Mouse (Mus musculus): ENCODE measurements around the gene H2-D1.
"Not testable (repeated sequence)": the region's sequence is repeated elsewhere in the genome, so short reads cannot be mapped to it uniquely, and the experiment has no call there.

Gene H2-D1

GRCm38 (mm10) chr17:35303756-35304350, 41.3 kb downstream of the H2-D1 start:
- DNase-seq (ENCODE audit: low read depth, low spot score): no peak

GRCm38 (mm10) chr17:35304478-35304877, 41.9 kb downstream of the H2-D1 start:
- DNase-seq (ENCODE audit: low read depth, low spot score): no peak

- not testable (repeated sequence) for DNase-seq (ENCODE audit: low read depth, low spot score)
Measured at GRCm38 (mm10) chr17:35304921-35305320, 42.4 kb downstream of the H2-D1 start.

Measured in embryo, embryonic 11.5 days (tissue).